Mouse (Mus musculus) spleen, postnatal 36 days (tissue): ENCODE data around the gene Rnf115.
"Not testable (repeated sequence)": the region's sequence is repeated elsewhere in the genome, so short reads cannot be mapped to it uniquely, and the experiment has no call there.

Source experiments
- DNase-seq, 2 experiments: peaks; one replicate each; pipeline ENCODE4 v3.0.0; 2022; ENCODE audit warnings: low spot score in 2 of 2, mixed read lengths in 1 of 2

Gene Rnf115

GRCm38 (mm10) chr3:96727343-96727827 is at the start of gene Rnf115, which contains the start of gene Polr3c:
Rnf115 (plus strand) TSS chr3:96727664.
Polr3c (minus strand) TSS chr3:96727628.
- DNase-seq: peak; percentile 96 to 98

GRCm38 (mm10) chr3:96678456-96678855 is 49.0 kb upstream of the Rnf115 start:
- no peak for DNase-seq

- DNase-seq: no peak
These were observed 48.2 kb upstream of the Rnf115 start for GRCm38 (mm10) chr3:96679159-96679674.

- DNase-seq: no peak
These were observed 47.1 kb upstream of the Rnf115 start for GRCm38 (mm10) chr3:96680269-96680956.

GRCm38 (mm10) chr3:96683496-96683895 is 44.0 kb upstream of the Rnf115 start:
- DNase-seq: no peak

- DNase-seq: no peak
These were observed 43.2 kb upstream of the Rnf115 start for GRCm38 (mm10) chr3:96684151-96684821.

GRCm38 (mm10) chr3:96684822-96685156 is 42.7 kb upstream of the Rnf115 start:
- no peak for DNase-seq

- DNase-seq: not testable (repeated sequence)
These were observed 41.4 kb upstream of the Rnf115 start for GRCm38 (mm10) chr3:96686057-96686456.

- no peak for DNase-seq
These were observed 38.6 kb upstream of the Rnf115 start for GRCm38 (mm10) chr3:96688854-96689253.

GRCm38 (mm10) chr3:96690298-96690697 is 37.2 kb upstream of the Rnf115 start:
- DNase-seq: no peak

- no peak for DNase-seq
These were observed 35.0 kb upstream of the Rnf115 start for GRCm38 (mm10) chr3:96692506-96692905.

- no peak for DNase-seq
These were observed 33.9 kb upstream of the Rnf115 start for GRCm38 (mm10) chr3:96693579-96693978.

- peak; percentile 75 to 76 for DNase-seq
These were observed 31.2 kb upstream of the Rnf115 start, which contains the start of gene Pias3 for GRCm38 (mm10) chr3:96696198-96696765. Pias3 (plus strand) TSS chr3:96696384.

- peak; percentile 89 to 91 for DNase-seq
These were observed 30.4 kb upstream of the Rnf115 start for GRCm38 (mm10) chr3:96696766-96697732.

- DNase-seq: no peak
These were observed 28.3 kb upstream of the Rnf115 start for GRCm38 (mm10) chr3:96698993-96699690.

GRCm38 (mm10) chr3:96700376-96700775 is 27.1 kb upstream of the Rnf115 start:
- DNase-seq: peak in 1 of 2 experiments; percentile 25

GRCm38 (mm10) chr3:96701003-96701402 is 26.5 kb upstream of the Rnf115 start:
- DNase-seq: no peak

- no peak for DNase-seq
These were observed 22.7 kb upstream of the Rnf115 start for GRCm38 (mm10) chr3:96704778-96705177.

- DNase-seq: no peak
These were observed 21.2 kb upstream of the Rnf115 start for GRCm38 (mm10) chr3:96706217-96706616.

GRCm38 (mm10) chr3:96706984-96707383 is 20.5 kb upstream of the Rnf115 start:
- DNase-seq: no peak
